Mouse (Mus musculus): Measurements from ENCODE around the gene Grid2.

- TF ChIP-seq POLR2A (IDR thresholded peaks at IDR 0.05; ENCODE audit: control insufficient read depth, low read depth, low read length) (no peak), CTCF (IDR thresholded peaks at IDR 0.05; ENCODE audit: control insufficient read depth, insufficient read depth, insufficient replicate concordance, low read depth, low read length) (no peak)
Measured at GRCm38 (mm10) chr6:63401698-63402097, 146.0 kb downstream of the Grid2 start.
